Mouse (Mus musculus) WW6 (cell line): ENCODE measurements around the gene Haus2.
"Not testable (repeated sequence)": the region's sequence is repeated elsewhere in the genome, so short reads cannot be mapped to it uniquely, and the experiment has no call there.

Experiments
- DNase-seq: peaks from one replicate; pipeline ENCODE4 v3.0.0-alpha.2; 2013; ENCODE audit warnings: low read depth, low spot score

The Haus2 gene

DNA sequence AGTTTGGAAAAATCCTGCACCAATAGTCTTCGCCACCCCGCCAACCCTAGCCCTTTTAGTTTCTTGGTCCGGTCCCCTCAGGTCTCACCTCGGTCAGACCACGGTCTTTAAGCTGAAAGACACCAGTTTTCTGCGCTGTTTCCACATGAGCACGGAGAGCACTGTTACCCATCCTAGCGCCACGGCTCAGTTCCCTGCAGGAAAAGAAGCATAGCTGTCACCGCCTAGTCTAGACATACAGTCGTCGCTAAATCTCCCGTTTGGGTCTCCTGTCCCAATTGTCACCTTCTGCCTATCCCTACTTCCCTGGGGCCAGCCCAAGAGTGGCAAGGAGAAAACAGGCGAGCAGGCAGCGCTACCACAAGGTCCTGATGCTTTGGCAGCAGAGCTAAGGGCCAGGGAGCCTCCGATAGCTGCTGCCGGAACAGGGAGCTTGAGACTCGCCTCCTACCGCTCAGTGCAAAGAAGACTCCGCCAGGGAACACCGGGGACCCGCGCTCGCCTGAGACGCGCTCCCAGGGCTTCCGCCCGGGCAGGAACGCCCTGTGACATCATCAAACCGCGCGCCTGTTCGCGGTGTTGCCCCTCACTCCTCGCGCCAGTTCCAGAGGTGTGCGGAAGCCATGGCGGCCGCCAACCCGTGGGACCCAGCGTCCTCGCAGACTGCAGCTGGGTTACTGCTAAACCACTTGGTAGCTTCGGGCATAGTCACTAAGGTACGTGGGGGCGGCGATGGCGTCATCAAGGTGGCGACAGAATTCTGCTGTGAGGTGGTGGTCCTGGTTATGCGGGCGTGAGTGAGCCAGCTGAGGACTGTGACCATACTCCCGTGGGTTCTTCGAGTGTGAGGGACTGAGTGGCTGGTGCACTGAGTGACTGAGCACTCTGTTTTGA is at the start of gene Haus2, which contains the start of gene Lrrc57:
Gene Haus2 (plus strand): TSS at position 554 of the 894 bp plus-strand sequence.
Gene Lrrc57 (minus strand): TSS at position 691 of the 894 bp plus-strand sequence.
- DNase-seq: peak; percentile 92

- DNase-seq: no peak
Observed at GRCm38 (mm10) chr2:120561524-120561923, 47.7 kb upstream of the Haus2 start.

DNA sequence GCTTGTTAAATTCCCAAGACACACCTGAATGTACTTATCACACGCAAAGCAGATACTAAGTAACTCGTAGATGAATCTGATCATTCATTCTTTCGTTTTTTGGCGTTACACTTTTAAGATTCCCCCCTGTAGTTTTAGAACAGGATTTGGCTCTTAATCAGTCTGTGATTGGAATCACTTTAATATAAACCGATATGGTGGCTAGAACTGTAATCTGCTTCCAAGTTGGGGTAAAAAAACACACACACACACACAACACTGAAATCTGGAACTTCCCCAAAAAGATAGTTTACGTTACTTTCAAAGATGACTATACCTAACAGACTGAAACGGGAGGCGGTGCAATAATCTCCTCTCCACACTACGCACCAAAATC is 46.3 kb upstream of the Haus2 start:
- DNase-seq: no peak

- DNase-seq: peak; percentile 74
Observed at GRCm38 (mm10) chr2:120563235-120563990, 45.8 kb upstream of the Haus2 start, which contains the start of gene Zfp106. TSS of gene Zfp106 (minus strand) at chr2:120563843.

DNA sequence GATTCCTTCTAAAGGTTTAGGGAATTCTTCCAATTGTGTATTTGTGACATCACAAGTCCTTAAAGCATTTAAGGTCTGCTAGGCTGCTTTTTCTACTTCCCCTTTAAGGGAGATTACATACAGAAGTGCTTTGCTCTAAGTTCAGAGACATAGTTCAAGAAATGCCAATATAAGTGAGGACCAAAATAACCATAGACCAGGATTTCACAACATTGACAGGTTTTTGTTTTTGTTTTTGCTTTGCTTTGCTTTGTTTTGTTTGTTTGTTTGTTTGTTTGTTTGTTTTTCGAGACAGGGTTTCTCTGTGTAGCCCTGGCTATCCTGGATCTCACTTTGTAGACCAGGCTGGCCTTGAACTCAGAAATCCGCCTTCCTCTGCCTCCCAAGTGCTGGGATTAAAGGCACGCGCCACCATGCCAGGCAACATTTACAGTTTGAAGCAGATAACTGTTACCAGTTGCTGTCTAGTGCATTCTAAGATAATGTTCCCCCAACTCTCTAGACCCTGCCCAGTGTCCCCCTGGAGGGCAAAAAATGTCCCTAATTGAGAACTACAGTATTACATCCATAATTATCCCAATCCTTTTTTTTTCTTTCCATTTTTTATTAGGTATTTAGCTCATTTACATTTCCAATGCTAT is 44.5 kb upstream of the Haus2 start:
- not testable (repeated sequence) for DNase-seq

DNA sequence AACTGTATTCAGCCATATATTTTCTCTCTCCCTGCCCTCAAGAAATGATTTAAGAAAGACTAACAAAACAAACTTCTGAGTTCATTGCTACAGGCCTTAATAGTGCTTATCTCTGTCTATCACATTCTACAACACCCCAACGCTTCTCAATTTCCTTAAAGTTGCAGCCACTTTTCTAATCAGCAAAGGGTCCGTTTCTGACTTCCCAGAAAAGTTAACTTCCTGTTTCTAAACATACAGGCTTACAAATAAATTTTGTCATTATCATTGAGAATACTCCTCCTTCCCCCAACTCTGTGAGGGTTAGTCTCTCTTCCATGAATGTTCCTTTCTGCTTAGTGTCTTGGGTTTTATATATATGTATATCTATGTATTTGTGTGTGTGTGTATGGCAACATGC is 43.8 kb upstream of the Haus2 start:
- no peak for DNase-seq

- DNase-seq: peak; percentile 91
Observed at GRCm38 (mm10) chr2:120566886-120567797, 42.0 kb upstream of the Haus2 start, which contains the start of gene Snap23. TSS of gene Snap23 (plus strand) at chr2:120567671.

DNA sequence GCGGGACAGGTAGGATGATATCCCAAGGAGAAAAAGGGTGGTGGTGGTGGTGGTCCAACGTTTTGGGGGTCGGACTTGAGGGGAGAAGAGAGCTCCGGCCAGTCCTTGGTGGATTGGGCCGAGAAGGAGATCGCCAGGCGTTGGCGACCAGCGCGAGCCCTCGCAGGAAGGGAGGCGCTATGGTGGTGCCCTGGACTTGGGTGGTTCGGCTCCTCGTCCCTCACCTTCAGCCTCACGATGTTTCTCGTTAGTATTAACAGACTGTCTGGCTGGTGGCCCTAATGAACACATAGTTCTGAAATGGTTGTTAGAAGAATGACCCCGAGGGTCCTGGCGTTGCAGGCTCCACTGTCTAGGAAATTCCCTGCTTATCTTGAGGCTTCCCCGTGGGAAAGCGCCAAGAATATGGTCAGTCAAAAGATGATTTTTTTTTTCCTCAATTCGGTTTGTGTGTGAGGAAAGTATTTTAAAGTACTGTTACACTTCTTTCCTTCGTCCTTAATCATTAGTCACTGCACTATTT is 41.3 kb upstream of the Haus2 start:
- no peak for DNase-seq

GRCm38 (mm10) chr2:120571081-120571480 is 38.1 kb upstream of the Haus2 start:
- DNase-seq: no peak

DNA sequence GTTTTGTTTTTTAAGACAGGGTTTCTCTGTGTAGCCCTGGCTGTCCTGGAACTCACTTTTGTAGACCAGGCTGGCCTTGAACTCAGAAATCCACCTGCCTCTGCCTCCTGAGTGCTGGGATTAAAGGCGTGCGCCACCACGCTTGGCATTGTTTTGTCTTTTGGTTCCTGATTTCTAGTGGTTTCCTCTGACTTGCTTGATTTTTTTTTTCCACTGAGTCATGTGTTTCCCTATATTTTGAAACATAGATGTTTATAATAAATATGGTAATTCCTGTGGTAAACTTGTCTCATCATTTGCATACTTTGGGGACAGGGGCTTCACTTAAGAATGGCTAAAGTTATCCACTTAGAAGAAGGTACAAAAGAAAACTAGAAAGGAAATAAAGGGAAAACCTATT is 37.0 kb upstream of the Haus2 start:
- not testable (repeated sequence) for DNase-seq

- DNase-seq: no peak
Observed at GRCm38 (mm10) chr2:120575121-120575520, 34.1 kb upstream of the Haus2 start.

GRCm38 (mm10) chr2:120575978-120576377 is 33.2 kb upstream of the Haus2 start:
- DNase-seq: no peak

DNA sequence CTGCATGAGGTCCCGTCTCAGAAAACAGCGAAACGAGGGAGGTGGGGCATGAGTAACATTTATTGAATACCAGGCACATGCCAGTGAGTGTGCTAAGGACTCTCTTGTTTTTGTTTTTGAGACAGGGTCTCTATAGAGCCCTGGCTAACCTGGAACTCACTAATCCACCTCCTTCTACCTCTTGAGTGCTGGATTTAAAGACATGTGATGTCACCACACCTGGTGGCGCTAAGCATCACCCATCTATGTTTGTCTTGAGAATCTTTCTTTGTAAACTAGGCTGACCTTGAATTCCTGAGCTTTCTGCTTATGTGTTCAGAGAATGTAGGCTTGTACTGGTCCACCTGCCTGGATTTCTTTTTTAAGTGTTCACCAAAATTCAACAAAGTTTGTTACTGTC is 31.4 kb upstream of the Haus2 start:
- DNase-seq: no peak

DNA sequence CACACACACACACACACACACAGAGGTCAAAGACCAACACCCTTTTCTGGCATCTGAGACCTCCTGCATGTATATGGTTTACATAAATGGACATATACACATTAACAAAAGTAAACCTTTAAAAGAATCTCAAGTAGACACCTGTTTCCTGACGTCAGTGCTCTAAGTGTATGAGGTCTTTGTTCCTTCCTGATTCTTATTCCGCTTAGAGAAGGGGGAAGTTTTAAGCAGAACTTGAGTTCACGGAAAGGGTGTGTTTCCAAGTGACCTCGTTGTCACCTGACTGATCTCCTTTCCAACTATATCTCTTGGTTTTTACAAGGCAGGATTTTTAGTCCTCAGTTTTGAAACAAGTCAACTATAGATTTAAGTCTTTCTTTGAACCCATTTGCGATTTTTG is 30.9 kb upstream of the Haus2 start:
- DNase-seq: no peak

DNA sequence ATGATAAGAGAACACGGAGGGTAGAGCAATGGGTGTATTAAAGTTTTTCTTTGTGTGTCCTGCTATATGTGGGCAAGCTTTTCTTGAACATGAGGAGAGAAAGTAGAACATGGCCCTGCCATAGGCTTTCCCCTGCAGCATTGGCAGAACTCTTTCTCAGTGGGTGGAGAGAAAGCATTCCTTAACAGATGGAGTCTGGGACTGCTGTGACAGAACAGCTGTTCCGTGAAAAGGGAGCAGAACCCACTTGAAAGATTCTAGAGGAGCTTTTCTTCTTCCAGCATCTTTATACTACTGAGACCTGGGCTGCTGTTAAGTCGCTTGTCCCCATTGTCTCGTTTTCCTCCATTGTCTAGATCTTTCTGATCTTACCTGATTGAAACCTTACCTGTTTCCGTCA is 19.4 kb upstream of the Haus2 start:
- no peak for DNase-seq

DNA sequence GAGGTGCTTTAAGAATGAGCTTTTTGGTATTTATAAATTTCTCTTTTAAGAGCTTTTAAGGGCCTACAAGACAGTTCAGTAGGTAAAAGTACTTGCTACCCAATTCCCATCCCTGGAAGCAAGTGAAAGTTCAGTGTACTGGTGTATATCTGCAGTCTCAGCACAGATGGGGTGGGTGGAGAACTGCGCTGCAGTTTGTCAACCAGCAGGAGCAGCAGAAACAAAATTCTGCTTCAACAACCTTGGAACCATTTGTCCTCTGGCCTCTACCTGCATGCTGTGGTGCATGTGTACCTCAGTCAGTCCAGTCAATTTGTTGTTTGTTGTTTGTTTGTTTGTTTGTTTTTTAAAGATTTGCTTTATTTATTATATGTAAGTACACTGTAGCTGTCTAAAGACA is 17.0 kb upstream of the Haus2 start:
- no peak for DNase-seq

- DNase-seq: no peak
Observed at GRCm38 (mm10) chr2:120597734-120598133, 11.4 kb upstream of the Haus2 start.

- DNase-seq: no peak
Observed at GRCm38 (mm10) chr2:120599506-120599905, 9.7 kb upstream of the Haus2 start.

- no peak for DNase-seq
Observed at GRCm38 (mm10) chr2:120606021-120606690, 3.0 kb upstream of the Haus2 start.
